Mouse (Mus musculus) layer of hippocampus, adult 9-10 months (tissue): ENCODE measurements at regions not wholly inside any gene's neighbourhood (a gene's known extent, or its start where the extent isn't known, plus 50 kb on each side); places are given as distances from the start of the nearest gene placed in this dataset.

Source experiments
- DNase-seq: peaks from one replicate; pipeline ENCODE4 v3.0.0; 2022; ENCODE audit warnings: low spot score

GRCm38 (mm10) chr2:134730547-134730946 is 55.3 kb upstream of the Plcb1 start:
- no peak for DNase-seq

- DNase-seq, result no peak
Measured at GRCm38 (mm10) chr2:134726713-134727112, 59.2 kb upstream of the Plcb1 start.

GRCm38 (mm10) chr2:134724071-134724470 is 61.8 kb upstream of the Plcb1 start:
- peak; percentile 5 for DNase-seq

GRCm38 (mm10) chr2:134717815-134718362 is 68.0 kb upstream of the Plcb1 start:
- DNase-seq, result no peak

- no peak for DNase-seq
Measured at GRCm38 (mm10) chr2:134716531-134716930, 69.3 kb upstream of the Plcb1 start.

GRCm38 (mm10) chr2:134714001-134714400 is 70.1 kb upstream of the Tmx4 start:
- no peak for DNase-seq

GRCm38 (mm10) chr2:134708754-134709153 is 64.8 kb upstream of the Tmx4 start:
- DNase-seq, result no peak

- DNase-seq, result no peak
Measured at GRCm38 (mm10) chr2:134703067-134703466, 59.1 kb upstream of the Tmx4 start.

GRCm38 (mm10) chr2:134697424-134697823 is 53.5 kb upstream of the Tmx4 start:
- no peak for DNase-seq

- no peak for DNase-seq
Measured at GRCm38 (mm10) chr2:134696394-134696793, 52.4 kb upstream of the Tmx4 start.
